Mouse (Mus musculus) C2C12 (cell line): ENCODE results near the gene Mgrn1. TPM values are rescaled to one million over a fixed set of nuclear protein-coding genes. Genes with fewer than 3 reads are reported as not detected.
A peak's percentile ranks its signal among the peaks of the same experiment; 100 is the strongest.

Experiments used
- H3K27me3 ChIP-seq: one replicate; pipeline ENCODE4 v1.6.1; 2011; ENCODE audit not compliant: control insufficient read depth, insufficient read depth, insufficient read length
- H3K36me3 ChIP-seq: one replicate; pipeline ENCODE4 v1.6.1; 2011; ENCODE audit not compliant: control insufficient read depth, insufficient read depth
- H3K4me3 ChIP-seq: one replicate; pipeline ENCODE4 v1.5.1; 2011; ENCODE audit warnings: mild to moderate bottlenecking, control low read depth; ENCODE audit not compliant: poor library complexity, insufficient read depth, severe bottlenecking
- H3K79me2 ChIP-seq: one replicate; pipeline ENCODE4 v1.6.1; 2011; ENCODE audit not compliant: control insufficient read depth, insufficient read depth
- H3K79me3 ChIP-seq: one replicate; pipeline ENCODE4 v1.6.1; 2011; ENCODE audit warnings: low read depth, control low read depth
- H3ac ChIP-seq: one replicate; pipeline ENCODE3; 2011; ENCODE audit warnings: low read depth; ENCODE audit not compliant: control insufficient read depth, insufficient read length
- CEBPB ChIP-seq: IDR thresholded peaks from one replicate; pipeline ENCODE4 v1.6.1; 2011; ENCODE audit warnings: low read depth, mild to moderate bottlenecking, control low read depth, moderate library complexity
- CTCF ChIP-seq: IDR thresholded peaks from one replicate; pipeline ENCODE4 v1.5.1; 2011; ENCODE audit not compliant: control insufficient read depth, insufficient read depth, insufficient read length
- FOSL1 ChIP-seq: IDR thresholded peaks from one replicate; pipeline ENCODE4 v1.8.0; 2011; ENCODE audit warnings: mild to moderate bottlenecking, low read length; ENCODE audit not compliant: poor library complexity, insufficient read depth, severe bottlenecking
- MAX ChIP-seq: IDR thresholded peaks from one replicate; pipeline ENCODE4 v1.6.1; 2011; ENCODE audit warnings: mild to moderate bottlenecking, control low read depth
- MYOD1 ChIP-seq: IDR thresholded peaks from one replicate; pipeline ENCODE4 v1.6.1; 2011; ENCODE audit warnings: low read depth; ENCODE audit not compliant: control insufficient read depth, insufficient read length
- MYOG ChIP-seq: IDR thresholded peaks from one replicate; pipeline ENCODE4 v1.6.1; 2011; ENCODE audit not compliant: control insufficient read depth, insufficient read length; ENCODE audit errors: extremely low read depth
- USF1 ChIP-seq: IDR thresholded peaks from one replicate; pipeline ENCODE4 v1.6.1; 2011; ENCODE audit warnings: low read depth, mild to moderate bottlenecking, control low read depth, moderate library complexity
- long read RNA-seq, 2 experiments: library from polyadenylated mRNA; unstranded; transcript quantifications; one replicate each; pipeline ENCODE4 v2.0.0; 2019 to 2020
- polyA plus RNA-seq: library from polyadenylated mRNA; unstranded; fragments of >200 nt; fragmentation: generic; extraction: Trizol; gene quantifications from one replicate; pipeline ENCODE4 v1.2.1, GENCODE M21; 2012; ENCODE audit warnings: missing spikeins

The Mgrn1 gene
- polyA plus RNA-seq: 50.3 TPM
- long read RNA-seq, experiment 1, transcript Mgrn1-201 (16 exons, 3,095 nt): major isoform, 5 of 55 reads
- long read RNA-seq, experiment 1, partial matches to known transcripts: 9 of 55 reads
- long read RNA-seq, experiment 1, other reads (novel, unspliced or antisense): 38 of 55 reads
- long read RNA-seq, experiment 2, transcript Mgrn1-203 (17 exons, 2,250 nt): minor isoform, 7 of 372 reads
- long read RNA-seq, experiment 2, transcript Mgrn1-201 (16 exons, 3,095 nt): major isoform, 88 of 372 reads
- long read RNA-seq, experiment 2, transcript Mgrn1-202 (17 exons, 3,138 nt): minor isoform, 16 of 372 reads
- long read RNA-seq, experiment 2, partial matches to known transcripts: 14 of 372 reads
- long read RNA-seq, experiment 2, other reads (novel, unspliced or antisense): 246 of 372 reads

DNA sequence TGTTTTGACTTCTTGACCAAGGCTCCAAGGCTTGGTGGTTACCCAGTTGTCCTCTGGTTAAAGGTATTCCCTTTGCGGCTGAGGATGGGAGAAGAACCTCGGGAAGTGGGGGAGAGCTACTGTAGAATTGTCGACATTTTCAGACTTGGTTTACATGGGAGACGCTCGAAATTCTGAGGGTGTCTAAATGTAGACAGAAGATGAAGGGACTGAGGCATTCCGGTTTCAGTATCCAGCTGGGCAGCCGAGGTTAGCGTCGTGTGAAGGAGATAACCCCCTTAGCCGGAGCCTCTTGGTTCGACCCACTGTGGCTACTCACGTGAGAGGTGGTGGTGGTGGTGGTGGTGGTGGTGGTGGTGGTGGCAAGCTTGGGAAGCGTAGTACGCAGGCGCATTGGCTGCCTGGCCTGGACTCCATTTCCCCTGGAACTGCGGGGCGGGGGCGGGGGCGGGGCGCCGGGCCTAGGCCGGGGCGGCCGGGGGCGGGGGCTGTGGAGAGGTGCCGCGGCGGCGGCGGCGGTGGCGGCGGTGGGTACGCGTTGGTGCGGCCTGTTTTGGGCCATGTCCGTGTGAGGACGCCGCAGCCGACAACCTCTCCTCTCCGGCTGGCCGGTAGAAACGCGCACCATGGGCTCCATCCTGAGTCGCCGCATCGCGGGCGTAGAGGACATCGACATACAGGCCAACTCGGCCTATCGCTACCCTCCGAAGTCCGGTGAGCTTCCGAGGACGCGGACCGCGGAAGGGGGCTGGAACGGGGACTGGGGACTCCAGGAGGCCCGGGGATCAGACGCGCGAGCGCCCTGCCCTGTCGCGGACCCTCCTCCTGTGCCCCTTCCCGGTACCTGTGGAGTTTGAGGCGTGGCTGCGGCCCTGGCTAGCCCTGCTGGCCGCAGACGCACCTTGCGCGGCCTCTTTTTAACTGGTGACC lies at the start of gene Mgrn1:
Mgrn1 (plus strand) TSS at position 490 of the 930 bp plus-strand sequence.
- Histone ChIP-seq H3K36me3 (no peaks in the 10 kb centered on the region), H3K4me3 (peak within 1 kb of the TSS; percentile 70), H3K79me2 (peaks cover 40% of the 10 kb centered on the region), H3ac (peak within 1 kb of the TSS; percentile 82), H3K79me3 (peaks cover 6% of the 10 kb centered on the region), H3K27me3 (no peaks in the 10 kb centered on the region)
- no peak for TF ChIP-seq FOSL1
- TF ChIP-seq USF1: peak; percentile 50
- no peak for TF ChIP-seq CEBPB
- no peak for TF ChIP-seq CTCF

DNA sequence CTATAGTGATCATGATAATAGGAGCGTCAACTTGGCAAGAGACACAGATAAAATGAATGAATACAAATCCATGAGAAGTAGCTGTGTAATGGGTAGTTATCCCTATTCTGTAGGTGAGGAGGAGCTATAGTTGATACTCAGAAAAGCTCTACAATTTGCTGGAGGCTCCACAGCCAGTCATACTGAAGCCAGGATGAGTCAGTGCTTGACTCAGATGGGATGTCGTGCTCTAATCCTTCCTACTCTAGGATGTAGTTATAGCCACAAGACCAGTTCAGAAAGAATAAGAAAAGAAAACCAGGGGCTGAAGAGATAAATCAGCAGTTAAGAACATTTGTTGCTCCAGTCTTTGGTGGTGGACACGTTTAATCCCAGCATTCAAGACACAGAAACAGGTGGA lies 48.4 kb upstream of the Mgrn1 start:
- Histone ChIP-seq H3ac (no peak overlapping the region), H3K36me3 (no peaks in the 10 kb centered on the region), H3K79me3 (no peaks in the 10 kb centered on the region), H3K79me2 (no peaks in the 10 kb centered on the region), H3K4me3 (no peak overlapping the region), H3K27me3 (no peaks in the 10 kb centered on the region)
- no peak for TF ChIP-seq CEBPB
- no peak for TF ChIP-seq FOSL1
- no peak for TF ChIP-seq USF1
- TF ChIP-seq CTCF: no peak
- no peak for TF ChIP-seq MAX
- no peak for TF ChIP-seq MYOD1
- no peak for TF ChIP-seq MYOG

DNA sequence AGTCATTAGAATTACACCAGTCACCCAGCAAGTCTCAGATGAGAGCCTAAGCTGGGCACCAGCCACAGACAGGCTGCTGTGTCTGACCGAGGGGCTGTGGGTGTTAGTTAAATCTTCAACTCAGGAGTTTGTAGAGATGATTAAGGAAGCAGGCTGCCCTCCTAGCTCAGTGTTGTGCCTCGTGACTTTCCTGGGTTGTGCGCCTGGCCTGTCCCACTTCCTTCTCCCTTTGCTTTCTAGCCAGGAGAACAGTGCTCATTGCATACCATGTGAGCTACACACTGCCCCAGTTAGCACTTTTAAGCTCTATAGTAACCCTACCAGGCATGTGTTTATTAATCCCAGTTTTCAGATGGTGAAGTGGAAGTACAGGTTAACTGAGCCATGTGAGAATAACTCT lies 46.5 kb upstream of the Mgrn1 start:
- H3K36me3 ChIP-seq: no peaks in the 10 kb centered on the region
- H3K27me3 ChIP-seq: no peaks in the 10 kb centered on the region
- no peak overlapping the region for H3K4me3 ChIP-seq
- H3K79me3 ChIP-seq: no peaks in the 10 kb centered on the region
- H3ac ChIP-seq: no peak overlapping the region
- TF ChIP-seq USF1 (no peak), CTCF (no peak), MYOG (no peak), FOSL1 (no peak), MYOD1 (no peak), CEBPB (no peak), MAX (no peak)
- H3K79me2 ChIP-seq: no peaks in the 10 kb centered on the region

DNA sequence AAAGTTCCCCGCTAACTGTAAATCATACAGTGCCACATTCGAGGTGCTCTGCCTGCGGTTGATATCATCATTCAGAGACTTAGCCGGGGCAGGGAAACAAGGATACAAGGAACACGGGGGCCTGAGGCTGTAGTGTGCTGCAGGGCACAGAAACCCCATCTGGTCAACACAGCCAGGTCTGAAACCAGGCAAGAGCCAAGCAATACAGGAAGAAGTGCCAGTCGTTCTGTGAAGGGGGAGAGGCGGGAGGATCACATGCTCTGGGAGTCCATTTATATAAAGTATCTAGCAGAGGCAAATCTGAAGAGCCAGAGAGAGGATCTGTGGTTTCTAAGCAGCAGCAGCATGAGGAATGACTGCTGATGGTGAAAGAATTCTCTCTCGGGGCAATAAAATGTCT lies 45.8 kb upstream of the Mgrn1 start:
- TF ChIP-seq CTCF (no peak), MYOG (no peak), MYOD1 (no peak), FOSL1 (no peak), CEBPB (no peak)

DNA sequence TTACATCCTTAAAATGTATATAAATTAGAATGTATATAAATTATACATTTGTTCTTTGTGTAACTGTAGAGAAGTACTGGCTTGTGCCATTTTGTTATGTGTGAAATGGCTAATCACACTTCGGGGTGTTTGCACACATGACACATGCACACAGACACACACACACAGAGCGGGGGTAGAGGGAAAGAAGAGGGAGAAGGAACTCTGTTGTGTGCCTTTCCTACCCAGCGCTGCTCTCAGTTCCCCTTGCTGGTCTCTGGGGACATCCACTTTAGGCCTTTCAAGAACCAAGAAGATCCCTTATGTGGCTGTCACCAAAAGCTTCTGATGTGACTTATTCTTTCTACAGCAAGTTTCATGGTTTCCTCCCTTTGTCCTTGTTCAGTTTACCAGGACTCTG lies 39.0 kb upstream of the Mgrn1 start:
- Histone ChIP-seq H3K36me3 (no peaks in the 10 kb centered on the region), H3K79me2 (no peaks in the 10 kb centered on the region), H3K4me3 (no peak overlapping the region), H3K27me3 (no peaks in the 10 kb centered on the region), H3K79me3 (no peaks in the 10 kb centered on the region), H3ac (no peak overlapping the region)
- TF ChIP-seq CEBPB: no peak
- no peak for TF ChIP-seq CTCF
- no peak for TF ChIP-seq MYOG
- no peak for TF ChIP-seq MAX
- no peak for TF ChIP-seq USF1
- TF ChIP-seq FOSL1: no peak
- TF ChIP-seq MYOD1: no peak

More for the DNA sequence above, 45.8 kb upstream of the Mgrn1 start:
- Histone ChIP-seq H3K36me3 (no peaks in the 10 kb centered on the region), H3K27me3 (no peaks in the 10 kb centered on the region), H3ac (no peak overlapping the region), H3K4me3 (no peak overlapping the region), H3K79me2 (no peaks in the 10 kb centered on the region), H3K79me3 (no peaks in the 10 kb centered on the region)
